Mouse (Mus musculus) common myeloid progenitor, adult 5-6 weeks (primary cell): ENCODE results near the gene Vwce. TPM values are rescaled to one million over a fixed set of nuclear protein-coding genes. Genes with fewer than 3 reads are reported as not detected.

Source experiments
- ATAC-seq: replicated peaks from 2 replicates; pipeline ENCODE4 v1.8.0; 2016; ENCODE audit warnings: low read depth, mild to moderate bottlenecking, moderate TSS enrichment, inconsistent platforms; ENCODE audit not compliant: poor library complexity, severe bottlenecking
- total RNA-seq: library from RNA; stranded (forward); fragments of 200-1000, 187-1606 nt; gene quantifications from 2 replicates; pipeline ENCODE4 v1.2.3, GENCODE M21; 2017

Gene Vwce
- total RNA-seq, 1 experiment from 2014 or later = not detected

DNA sequence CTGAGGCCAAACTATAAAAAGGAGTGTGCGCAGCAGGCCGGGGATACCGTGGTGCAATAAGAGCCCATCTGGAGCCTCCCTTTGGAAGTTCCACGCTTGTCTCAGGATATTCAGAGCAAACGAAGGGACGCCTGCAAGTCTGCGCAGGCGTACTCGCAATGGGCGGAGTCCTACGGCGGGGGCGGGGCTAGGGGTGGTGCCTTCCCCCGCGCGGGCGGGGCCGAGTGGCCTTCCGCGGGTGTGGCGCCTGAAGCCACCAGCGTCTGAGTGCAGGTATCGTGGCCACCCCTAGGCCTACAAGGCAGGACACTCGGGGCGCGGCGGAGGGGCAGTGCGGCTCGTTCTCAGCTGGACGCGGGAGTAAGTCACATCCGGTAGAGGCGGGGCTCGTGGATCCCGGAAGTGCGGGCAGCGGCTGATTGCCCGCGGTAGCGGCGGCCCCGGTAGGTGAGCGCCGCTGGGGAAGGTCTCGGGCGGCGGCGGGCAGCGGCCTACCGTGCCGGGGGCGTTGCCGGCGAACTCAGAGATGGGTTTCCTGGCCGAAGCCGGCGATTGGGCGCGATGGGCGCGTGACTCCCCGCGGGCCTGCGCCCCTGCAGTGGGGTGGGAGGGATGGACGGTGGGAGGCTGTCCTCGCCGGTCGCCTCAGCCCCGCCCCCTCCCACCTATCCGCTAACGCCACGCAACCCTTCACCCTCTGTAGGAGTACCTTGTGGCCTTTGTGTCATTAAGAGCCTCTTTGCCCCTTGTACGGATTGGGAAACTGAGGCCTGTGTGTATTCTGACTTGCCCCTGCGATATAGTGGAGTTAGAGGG, 54.7 kb downstream of the Vwce start, which contains the start of gene Vps37c:
Gene Vps37c (plus strand): TSS at position 199 of the 816 bp plus-strand sequence.
- ATAC-seq = peak; percentile 80

DNA sequence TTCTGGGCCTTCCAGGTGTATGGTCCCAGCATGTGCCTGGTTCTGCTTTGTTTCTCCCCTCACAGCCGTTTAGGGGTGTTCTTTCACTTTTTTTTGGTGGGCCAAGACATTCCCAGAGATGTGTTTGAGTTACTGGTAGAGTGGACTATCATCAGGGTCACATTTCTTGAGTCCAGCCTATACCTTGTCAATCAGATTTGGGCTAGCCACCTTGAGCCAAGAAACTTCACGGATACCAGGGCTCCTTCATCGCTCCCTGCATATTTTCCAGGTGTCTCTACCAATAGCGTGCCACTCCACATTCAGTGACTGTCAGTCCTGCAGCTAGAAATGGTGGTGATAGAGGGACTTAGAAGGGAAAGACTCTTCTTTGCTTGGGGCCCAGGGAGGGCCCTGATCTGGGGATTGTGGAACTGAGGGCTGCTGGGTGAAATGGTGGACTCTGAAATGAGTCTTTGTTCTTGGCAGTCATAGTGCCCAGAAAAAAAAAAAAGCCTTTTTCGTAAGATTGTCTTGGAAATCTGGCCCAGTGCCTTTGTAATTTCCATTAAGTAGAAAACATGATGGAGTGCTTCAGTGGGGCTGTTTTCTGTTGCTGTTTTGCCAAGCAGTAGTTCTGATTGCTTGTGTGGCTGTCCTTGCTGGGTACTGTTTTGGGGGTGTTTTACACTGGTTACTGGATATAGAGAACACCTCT, 55.6 kb downstream of the Vwce start:
- no peak for ATAC-seq

DNA sequence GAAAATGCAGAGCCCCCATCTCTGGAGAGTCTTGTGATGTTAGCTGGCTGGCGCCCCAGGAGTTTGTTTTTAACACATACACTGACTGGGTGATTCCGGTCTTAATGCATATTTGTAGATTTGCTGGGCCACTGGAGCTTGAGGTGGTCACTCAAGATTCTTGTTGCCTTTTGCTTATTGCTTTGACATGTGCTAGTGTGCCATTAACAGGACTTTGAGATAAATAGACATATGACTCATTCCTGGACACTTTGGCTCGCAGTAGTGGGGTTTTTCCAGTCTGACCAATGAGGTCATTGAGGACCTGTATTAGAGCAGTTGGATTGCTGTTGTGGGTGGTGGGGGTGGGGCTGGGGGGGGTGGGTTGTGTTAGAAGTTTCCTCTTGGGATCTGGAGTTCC, 56.3 kb downstream of the Vwce start:
- ATAC-seq = no peak

DNA sequence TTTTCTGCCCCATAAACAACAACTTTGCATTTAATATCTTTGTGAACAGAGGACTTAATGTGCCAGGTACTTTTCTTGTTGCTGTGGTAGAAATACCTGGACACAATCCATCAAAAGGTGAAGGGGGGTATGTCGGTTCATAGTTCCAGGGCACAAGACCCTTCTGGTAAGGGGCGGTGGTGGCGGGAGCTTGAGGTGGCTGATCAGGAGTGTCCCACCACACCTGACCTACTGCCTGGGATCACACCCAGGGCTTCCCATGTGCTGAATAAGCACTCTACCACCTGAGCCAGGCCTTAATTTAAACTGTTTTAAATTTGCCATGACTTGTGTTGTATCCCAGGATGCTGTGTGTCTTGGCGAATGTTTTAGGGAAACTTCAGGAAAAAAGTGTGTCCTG, 57.1 kb downstream of the Vwce start:
- no peak for ATAC-seq

DNA sequence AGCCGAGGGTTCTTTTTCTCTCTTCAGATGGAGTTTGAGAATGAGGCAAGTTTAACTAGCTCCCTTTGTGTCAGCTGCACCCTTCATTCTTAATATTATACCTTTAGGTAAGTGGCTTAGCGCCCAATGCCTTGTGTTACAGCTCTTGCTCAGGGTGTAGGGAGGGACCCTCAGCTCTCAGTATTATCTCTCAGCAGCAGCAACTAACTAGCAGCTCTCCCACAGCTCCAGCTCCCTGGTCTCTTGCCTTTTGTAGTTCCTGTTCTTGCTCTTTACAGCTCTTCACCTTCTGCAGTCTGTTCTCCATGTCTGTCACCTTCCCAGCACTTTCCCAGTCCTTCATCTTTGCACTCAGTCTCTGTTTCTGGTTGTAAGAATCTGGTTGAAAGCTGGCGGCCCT, 57.6 kb downstream of the Vwce start:
- no peak for ATAC-seq

DNA sequence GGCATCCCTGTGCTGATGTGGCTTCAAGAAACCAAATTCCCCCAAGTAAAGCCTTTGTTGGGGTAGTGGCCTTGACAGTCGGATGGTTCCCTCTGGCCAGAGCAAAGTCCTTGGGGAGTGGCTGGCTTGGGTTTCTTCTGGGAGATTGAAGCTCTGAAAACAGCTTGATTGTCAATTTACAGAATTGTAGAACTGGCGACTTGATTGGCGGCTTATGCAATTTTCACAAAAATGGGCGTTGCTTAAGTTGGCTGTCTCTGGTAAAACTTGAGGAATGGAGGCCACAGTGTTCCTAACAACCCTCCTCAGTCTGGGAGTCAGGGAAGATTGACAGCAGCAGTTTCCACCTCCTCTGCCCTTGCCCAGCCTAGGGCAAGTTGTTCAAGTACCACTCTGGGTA, 58.3 kb downstream of the Vwce start:
- ATAC-seq = no peak

DNA sequence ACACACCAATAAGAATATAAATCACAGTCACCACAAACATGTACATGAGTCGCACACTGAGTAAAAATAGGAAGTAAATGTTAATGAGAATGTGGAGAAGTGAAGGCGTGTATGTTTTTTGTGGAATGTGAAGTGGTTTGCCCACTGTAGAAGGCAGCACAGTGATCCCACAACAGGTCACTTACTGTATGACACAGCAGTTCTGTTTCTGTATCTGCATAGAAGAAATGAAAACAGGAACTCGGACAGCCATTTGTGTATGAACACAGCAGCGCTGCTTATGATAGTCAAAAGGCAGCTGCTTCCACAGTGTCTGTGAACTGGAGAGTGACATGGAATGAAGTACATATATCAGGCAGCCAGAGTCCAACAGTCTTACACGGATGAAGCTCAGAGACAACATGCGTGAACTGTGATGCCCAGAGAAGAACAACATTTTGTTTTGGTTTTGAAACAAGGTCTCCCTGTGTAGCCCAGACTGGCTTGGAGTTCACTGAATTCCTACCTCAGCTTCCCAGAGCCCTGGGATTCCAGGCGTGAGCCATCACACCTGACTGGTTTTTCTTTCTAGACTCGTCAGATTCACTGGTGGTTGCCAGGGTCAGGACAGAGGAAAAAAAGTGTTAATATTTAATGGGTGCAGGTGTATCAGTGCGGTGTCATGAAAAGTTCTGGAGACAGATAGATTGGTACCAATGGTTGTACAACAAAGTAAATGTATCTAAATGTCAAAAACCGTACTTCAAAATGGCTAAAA, 60.1 kb downstream of the Vwce start:
- ATAC-seq = peak; percentile 67

DNA sequence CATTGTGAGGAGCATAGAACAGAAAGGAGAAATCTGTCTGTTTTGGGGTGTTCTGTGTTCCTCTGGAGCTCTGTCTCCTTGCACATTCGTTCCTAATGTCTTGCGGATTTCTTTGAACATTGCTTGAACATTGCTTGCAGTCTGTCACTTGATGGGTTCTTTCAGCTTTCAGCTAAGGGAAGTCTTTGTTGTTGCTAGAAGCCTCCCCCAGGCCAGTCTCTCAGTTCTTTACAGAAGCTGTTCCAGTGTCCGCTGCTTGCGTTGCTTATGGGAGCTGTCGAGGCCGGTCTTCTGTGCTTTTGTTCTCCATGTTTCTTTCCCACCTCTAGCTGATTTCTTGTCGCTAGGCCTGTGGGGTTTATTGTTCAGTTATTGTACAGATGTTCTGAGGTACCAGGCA, 61.8 kb downstream of the Vwce start:
- no peak for ATAC-seq

DNA sequence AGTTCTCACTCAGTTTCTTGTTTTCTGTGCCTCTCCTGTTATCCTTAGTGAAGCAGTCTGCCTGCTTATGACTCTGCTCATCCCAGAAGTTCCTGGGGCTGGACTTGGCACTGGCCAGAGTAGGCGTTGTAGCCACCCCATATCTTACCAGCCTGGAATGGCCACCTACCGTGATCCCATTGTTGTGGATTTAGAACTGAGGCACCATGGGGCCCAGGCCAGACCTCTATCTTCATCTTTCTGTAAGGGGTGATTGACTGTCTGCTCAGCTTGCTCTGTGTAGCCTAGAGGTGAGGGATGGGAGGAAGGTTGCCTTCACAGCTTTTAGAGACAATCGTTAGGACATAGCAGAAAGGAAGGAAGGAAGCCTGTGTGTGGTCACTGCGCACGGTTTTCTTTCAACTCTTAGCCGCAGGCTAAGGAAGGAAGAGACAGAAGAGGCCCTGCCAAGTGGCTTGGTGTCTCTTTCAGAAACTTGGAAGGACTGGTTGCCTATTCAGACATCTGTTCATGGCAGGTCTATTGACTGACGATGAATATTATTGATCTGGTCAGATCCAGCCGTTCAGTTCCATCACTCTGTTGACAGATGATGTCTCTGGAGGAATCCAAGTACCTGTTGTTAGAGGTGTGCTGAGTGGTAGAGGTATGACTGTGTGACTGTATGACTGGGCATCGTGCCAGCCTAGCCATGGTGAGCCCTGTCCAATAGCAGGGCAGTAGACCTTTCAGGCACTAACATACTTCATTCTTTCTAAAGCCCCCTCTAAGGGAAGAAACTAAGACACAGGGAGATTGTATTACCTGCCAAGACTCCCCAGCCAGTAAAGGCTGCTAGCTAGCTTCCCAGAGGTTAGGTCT, 64.3 kb downstream of the Vwce start:
- peak; percentile 67 for ATAC-seq

DNA sequence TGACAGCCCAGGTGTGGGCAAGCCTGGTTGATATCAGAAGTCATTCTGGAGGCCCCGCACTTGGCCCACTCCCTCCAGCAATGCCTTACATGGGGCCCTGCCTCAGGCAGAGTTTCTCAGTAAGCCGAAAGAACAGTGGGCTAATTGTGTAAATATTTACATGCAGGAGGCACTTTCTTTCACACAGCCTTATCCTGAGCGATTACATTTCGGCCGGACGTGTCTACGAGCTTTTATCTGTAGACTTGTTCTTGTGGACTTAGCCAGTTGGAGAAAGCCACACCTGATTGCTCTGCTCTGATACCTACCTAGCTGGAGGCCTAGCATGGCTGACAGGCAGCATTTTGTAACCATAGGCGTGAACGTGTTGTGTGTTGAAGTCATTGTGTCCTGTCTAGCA, 65.8 kb downstream of the Vwce start:
- no peak for ATAC-seq

DNA sequence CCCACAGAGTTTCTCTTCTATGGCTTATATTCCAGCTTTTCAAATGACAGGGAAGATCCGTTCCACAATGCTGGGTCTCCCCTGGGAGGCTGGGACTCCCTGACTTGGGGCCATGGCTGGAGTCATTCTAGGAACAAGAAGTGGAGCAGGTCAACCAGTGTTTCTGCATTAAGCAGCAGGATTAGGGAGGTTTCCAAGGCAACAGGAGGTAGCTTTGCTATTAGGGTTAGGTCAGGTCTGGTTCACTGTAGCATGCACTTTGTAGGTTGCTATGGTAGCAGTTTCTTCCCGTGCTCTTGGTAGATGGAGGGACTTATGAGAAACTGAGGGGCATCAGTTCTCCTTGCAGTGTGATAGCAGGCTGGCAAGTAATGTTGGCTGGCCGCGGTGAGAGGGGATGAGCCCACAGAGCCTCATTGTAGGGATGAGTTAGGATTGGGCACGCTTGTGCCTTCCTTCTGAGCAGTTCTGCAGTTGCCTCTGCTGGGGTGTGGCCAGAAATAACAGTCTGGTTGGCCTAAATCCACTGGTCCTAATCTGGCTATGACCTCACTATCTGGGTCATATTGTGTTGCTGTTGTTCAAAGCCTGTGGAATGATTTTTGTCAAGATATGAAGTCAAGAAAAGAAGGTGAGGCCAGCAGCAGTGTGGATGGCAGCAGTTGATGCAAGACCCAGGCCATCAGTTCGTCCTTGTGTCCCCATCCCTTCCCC, 67.2 kb downstream of the Vwce start:
- no peak for ATAC-seq

DNA sequence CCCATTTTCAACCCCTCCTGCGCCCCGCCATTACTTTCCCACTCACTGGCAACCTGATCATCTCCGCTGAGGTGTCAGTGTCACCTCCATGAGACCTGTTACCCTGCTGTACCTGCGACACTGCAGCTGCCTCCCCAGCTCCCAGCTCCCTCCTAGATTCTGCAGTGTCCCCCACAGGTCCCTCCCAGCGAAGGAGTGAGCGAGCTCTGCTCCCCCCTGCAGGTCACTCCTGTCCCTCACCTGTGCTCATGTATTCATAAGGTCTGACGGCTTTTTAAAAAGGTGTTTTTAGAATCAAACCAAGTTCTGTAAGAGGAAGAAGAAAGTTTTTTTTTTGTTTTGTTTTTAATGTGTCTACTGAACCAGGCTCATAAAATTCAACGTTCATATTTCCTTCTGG, 68.1 kb downstream of the Vwce start:
- ATAC-seq = no peak

DNA sequence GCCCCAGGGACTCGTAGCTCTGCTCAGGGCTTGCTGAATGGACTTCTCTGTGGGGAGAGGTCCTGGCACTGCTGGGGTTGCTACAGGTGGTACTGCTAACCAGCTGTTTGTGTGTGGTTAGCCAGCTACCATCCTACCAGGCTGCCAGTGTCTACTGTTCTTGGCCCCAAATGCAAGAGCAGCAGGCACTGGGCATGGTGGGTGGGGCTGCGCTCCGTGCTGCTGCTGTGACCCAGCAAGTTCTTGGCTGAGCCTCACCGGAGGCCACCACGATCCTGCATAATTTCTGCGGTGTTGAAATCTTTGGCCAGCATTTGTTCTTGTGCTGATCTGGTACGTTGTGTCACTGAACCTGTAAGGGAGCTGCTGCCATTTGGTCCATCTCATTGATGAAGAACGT, 69.5 kb downstream of the Vwce start:
- ATAC-seq = peak; percentile 33; the same call in 1 of the 2 replicates

DNA sequence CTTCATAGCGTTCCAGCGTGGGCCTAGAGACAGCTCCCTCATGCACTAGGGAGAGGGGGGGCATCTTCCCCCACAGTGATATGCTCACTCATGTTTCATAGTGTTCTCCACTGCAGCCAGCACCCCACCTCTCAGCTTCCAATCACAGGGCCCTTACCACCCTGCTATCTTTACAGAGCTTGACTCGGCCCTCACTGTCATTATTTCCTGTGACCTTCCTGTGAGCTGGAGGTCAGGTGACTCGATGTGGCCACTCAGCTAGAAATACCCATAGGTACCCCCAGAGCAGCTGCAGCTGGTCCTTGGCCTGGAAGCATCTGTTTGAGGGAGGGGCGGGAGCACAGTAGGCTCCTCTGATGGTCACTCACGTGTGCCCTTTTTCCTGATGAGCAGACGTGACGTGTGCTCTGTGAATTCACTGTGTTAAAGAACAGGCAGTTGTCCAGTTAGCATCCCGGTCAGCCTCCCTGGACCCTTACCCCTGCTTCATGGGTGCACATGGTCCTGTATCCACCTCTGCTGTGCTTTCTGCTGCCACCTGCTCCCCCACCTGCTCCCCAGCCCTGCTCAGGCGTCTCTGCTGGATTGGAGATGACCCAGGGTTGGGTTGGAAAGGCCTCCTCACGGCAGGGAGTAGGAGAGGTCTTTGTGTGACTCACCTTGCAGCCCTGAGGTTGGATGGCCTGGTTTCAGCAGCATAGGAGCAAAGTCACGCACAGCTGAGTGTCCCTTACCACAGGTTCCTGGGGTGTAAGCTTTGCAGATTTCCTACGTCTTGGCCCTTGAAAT, 73.3 kb downstream of the Vwce start:
- no peak for ATAC-seq

DNA sequence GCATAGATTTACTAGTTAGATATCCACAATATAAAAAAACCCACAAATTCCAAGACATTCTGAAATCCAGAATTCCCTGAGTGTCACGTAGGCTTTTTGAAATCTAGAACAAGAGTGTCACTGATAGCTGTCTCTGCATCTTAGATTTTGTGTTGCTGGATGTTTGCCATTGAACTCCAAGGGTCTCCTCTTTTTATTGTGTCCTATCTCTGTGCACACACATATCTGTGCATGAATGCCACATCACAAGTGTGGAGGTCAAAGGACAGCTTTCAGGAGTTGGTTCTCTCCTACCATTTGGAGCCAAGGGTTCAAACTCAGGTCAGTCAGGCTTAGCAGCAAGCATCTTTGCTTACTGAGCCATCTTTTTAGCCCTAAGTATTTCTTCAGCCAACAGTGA, 73.9 kb downstream of the Vwce start:
- no peak for ATAC-seq

DNA sequence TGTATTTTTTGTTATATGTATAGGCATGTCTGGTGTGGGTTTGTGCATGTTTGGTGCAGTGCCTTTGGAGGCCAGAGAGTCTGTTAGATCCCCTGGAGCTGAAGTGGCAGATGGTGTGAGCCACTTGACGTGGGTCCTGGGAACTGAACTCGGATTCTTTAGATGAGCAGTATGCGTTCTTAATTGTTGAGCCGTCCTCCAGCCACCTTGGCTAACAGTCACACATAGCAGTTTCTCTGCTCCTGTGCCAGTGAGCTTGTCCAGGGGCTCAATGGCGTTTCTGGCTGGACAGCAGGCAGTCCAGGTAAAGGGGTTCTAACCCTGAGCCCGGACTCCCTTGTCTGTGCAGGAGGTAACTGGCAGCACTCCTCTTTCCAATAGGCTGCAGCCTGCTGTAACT, 74.9 kb downstream of the Vwce start:
- no peak for ATAC-seq

DNA sequence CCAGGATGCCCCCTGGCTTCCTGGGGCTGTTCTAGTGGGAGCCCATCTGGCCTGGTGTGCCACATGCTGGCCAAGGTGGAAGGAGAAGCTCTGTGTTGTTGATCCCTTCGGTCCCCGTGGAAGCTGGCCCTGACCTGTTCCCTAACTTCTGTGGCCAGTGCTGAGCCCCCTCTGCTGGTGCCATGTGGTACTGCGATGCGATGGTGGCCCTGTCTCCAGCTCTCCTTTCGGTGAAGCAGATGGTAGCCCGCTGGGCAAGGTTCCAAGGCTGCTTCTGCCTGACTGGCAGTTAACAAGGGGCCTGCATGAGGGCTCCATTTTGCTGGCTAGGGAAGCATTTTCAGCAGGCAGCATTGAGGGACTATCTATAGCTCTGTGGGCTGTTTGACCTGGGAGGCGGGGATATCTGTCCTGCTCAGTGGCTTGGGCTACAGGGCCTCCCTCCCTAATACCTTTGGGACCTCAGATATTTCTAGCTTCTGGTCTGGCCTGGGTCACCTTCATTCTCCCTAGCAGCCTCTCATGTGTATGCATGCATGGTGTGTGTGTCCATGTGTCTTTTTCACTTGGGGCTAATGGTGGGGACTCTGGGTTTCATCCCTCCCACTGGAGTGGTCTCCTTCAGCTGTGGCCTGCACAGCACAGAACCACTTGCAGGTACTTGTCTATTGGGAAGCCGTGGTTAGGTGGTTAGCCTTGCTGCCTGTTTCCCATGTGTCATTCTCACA, 75.5 kb downstream of the Vwce start:
- peak; percentile 89 for ATAC-seq

DNA sequence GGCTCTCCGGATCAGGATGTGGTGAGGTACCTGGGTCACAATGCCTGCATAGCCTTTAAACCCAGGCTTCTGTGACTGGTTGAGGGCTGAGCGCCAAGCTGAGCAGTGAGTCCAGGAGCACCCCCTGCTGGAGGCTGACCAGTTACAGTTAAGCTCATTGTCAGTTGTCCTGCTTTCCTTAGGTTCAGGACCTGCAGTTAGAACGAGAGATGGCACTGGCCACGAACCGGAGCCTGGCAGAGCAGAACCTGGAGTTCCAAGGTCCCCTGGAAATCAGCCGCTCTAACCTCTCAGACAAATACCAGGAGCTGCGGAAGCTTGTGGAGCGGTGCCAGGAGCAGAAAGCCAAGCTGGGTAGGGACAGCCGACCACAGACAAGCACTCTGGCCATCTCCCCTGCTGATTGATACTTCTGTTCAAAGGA, 76.1 kb downstream of the Vwce start:
- peak; percentile 73 for ATAC-seq
